Mouse (Mus musculus): ENCODE measurements around the gene Cln5. TPM values are rescaled to one million over a fixed set of nuclear protein-coding genes. Genes with fewer than 3 reads are reported as not detected.

Gene Cln5
- total RNA-seq, 2 experiments from 2014 or later: 34.0 to 40.2 TPM

DNA sequence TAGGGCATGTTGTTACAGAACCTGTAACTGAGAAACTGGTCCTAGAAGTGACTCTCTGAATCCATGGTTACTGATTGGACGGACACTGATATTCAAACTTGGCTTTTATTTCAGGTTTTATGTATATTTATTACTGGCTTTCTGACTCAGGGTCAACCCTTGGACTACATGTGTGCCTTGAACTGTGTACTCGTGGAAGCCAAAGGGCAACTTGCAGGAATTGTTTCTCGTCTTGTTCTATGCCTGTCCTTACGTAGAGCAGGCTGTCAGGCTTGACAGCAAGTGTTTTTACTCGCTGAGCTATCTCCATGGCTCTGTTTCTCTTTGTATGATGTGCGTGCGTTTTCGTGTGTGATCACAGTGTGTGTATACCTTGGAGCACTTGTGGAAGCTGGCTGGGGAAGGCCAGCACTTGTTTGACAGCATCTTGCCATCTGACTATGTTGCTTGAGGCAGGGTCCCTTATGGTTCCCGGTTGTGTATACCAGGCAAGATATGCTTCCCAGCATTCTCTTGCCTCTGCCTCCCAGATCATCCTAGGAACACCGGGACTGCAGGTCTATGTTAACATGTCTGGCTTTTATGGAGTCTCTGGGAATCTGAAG is 32.8 kb downstream of the Cln5 start:
- ATAC-seq (replicated peaks; ENCODE audit: poor library complexity, severe bottlenecking): no peak

GRCm38 (mm10) chr14:103106301-103106700 is 36.3 kb downstream of the Cln5 start:
- no peak for ATAC-seq (replicated peaks; ENCODE audit: poor library complexity, severe bottlenecking)

- ATAC-seq (replicated peaks; ENCODE audit: poor library complexity, severe bottlenecking): no peak
Observed at GRCm38 (mm10) chr14:103109971-103110370, 40.0 kb downstream of the Cln5 start.

DNA sequence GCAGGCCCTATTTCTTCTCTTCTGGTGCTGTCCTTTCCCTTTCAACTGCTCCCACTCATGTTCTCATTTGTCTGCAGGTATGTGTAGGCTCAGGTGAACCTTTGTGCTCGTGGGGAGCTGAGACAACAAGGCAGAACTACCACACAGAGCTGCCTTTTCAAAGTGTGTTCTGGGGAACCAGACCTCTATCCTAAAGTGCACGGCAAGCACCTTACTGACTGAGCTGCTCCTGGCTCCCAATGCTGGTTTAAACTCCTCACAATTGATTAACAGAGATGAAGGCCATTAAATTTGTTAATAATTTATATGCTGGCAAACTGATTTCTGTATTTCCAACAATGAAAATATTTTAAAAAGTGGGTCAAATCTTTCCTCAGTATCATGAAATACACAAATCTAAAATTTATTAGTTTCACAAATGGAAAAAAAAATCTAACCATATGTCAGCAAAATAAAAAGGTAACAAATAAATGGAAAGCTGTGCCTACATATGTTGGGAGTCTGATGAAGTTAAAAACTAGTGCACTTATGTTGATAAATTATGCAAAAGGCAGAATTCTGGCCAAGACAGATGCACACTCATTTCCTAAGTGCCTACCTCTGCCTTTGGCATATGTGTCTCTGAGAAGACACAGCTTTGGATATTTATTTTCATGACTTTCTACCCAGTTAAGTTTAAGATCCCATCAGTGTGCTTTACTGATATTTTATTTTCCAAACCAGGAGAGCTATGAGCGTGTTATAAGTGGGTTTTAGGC is 42.8 kb downstream of the Cln5 start:
- no peak for ATAC-seq (replicated peaks; ENCODE audit: poor library complexity, severe bottlenecking)

GRCm38 (mm10) chr14:103114994-103115670 is 45.1 kb downstream of the Cln5 start:
- peak; percentile 98 for ATAC-seq (replicated peaks; ENCODE audit: poor library complexity, severe bottlenecking)

DNA sequence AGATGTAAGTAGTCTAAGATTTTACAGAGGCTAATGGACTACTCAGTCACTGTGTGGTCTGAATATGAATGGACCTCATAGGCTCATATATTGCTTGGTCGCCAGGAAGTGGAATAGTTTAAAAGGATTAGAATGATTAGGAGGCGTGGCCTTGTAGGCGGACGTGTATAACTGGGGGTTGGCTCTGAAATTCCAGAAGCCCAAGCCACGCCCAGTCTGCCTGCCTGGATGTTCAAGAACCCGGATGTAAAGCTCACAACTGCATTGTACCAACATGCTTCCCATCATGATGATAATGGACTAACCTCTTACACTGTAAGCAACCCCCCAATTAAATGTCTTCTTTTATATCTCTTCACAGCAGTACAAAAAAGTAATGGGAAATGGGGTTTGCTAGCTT is 55.7 kb downstream of the Cln5 start:
- no peak for ATAC-seq (replicated peaks; ENCODE audit: poor library complexity, severe bottlenecking)

Other genes with a start within 250 kb of the Cln5 start
- 49.0 and 63.5 TPM in 2 replicates for gene Kctd12, start 87.6 kb upstream of the Cln5 start, total RNA-seq (2014; fragmentation: Nextera tagmentation)
- gene Kctd12, start 87.6 kb upstream of the Cln5 start, total RNA-seq (2017): 63.8 and 64.9 TPM in 2 replicates
- gene Acod1, start 23.2 kb upstream of the Cln5 start, total RNA-seq (2014; fragmentation: Nextera tagmentation): not detected in 2 replicates
- 0.67 TPM in 1 of 2 replicates, not detected in the other for gene Acod1, start 23.2 kb upstream of the Cln5 start, total RNA-seq (2017)
- 30.3 and 40.0 TPM in 2 replicates for gene Fbxl3, start 29.4 kb downstream of the Cln5 start, total RNA-seq (2014; fragmentation: Nextera tagmentation)
- 48.0 and 55.6 TPM in 2 replicates for gene Fbxl3, start 29.4 kb downstream of the Cln5 start, total RNA-seq (2017)